Mouse (Mus musculus): ENCODE data around the gene Rab17. TPM values are rescaled to one million over a fixed set of nuclear protein-coding genes. Genes with fewer than 3 reads are reported as not detected.

Rab17 gene
- polyA plus RNA-seq, 1 experiment from 2014 or later, result not detected

DNA sequence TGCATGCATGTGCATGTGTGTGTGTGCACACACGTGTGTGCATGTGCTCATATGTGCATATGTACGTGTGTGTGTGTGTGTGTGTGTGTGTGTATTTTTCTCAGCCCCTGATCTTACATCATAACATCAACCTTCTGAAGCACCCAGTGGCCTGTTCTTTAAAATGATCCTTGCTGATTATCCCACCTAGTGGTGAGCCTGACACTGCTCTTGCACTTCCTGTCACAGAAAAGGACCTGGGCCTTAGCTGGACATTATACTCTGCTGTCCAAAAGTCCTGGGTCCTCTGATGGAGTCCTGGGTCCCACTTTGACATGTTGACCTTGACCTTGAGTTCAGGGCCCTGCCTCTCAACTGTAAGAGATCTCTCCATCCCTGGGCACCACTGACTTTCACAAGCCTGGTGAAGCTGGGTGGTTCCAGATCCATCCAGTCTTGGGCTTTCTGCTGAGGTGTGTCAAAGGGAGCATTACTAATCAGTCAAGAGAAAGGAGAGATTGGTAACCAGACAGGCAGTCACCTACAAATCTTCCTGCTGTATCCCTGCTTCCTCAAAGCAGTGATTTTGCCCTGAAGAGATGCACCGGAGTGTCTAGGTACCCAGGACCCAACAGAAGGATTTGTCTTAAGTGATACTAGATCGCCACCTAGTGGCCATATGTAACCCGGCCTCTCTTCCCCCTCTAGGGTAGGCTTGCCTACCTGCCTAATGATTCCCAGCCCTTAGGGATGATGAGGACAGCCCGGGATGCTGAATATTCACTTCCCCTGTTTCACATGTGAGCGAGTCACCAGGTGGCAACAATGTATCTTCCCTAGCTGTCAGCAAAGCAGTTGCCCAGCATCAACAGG, 13.0 kb downstream of the Rab17 start:
- no peak overlapping the region for H3K27ac ChIP-seq (replicated peaks; ENCODE audit: low read depth, low read length)
- DNase-seq (peak; percentile 90), ATAC-seq (ENCODE audit: low FRiP score, low TSS enrichment) (no peak)
- H3K27me3 ChIP-seq (ENCODE audit: control insufficient read depth, insufficient read depth, low read length), result no peaks in the 10 kb centered on the region
- no peak overlapping the region for H3K4me2 ChIP-seq (ENCODE audit: low read length)
- no peaks in the 10 kb centered on the region for H3K4me1 ChIP-seq (ENCODE audit: control insufficient read depth, insufficient read depth, low read length)
- no peak overlapping the region for H3K9ac ChIP-seq (replicated peaks; ENCODE audit: low read length)
- H3K9me3 ChIP-seq (ENCODE audit: control insufficient read depth, low read length), result no peaks in the 10 kb centered on the region
- WGBS, result 35% methylated on average over 7 of the region's 7 CpGs
- H3K4me3 ChIP-seq (replicated peaks; ENCODE audit: low read depth, low read length), result no peak overlapping the region
- H3K36me3 ChIP-seq (ENCODE audit: control insufficient read depth, insufficient read depth, low read length), result no peaks in the 10 kb centered on the region

GRCm38 (mm10) chr1:90953688-90954087, 15.8 kb downstream of the Rab17 start:
- WGBS, result 73% methylated on average over 11 of the region's 11 CpGs
- no peak overlapping the region for H3K4me2 ChIP-seq (ENCODE audit: low read length)
- ATAC-seq (ENCODE audit: low FRiP score, low TSS enrichment) (no peak), DNase-seq (peak; percentile 29)
- no peaks in the 10 kb centered on the region for H3K36me3 ChIP-seq (ENCODE audit: control insufficient read depth, insufficient read depth, low read length)
- H3K27me3 ChIP-seq (ENCODE audit: control insufficient read depth, insufficient read depth, low read length), result no peaks in the 10 kb centered on the region
- no peak overlapping the region for H3K9ac ChIP-seq (replicated peaks; ENCODE audit: low read length)
- H3K4me3 ChIP-seq (replicated peaks; ENCODE audit: low read depth, low read length), result no peak overlapping the region
- no peaks in the 10 kb centered on the region for H3K9me3 ChIP-seq (ENCODE audit: control insufficient read depth, low read length)
- no peak overlapping the region for H3K27ac ChIP-seq (replicated peaks; ENCODE audit: low read depth, low read length)
- H3K4me1 ChIP-seq (ENCODE audit: control insufficient read depth, insufficient read depth, low read length), result no peaks in the 10 kb centered on the region

DNA sequence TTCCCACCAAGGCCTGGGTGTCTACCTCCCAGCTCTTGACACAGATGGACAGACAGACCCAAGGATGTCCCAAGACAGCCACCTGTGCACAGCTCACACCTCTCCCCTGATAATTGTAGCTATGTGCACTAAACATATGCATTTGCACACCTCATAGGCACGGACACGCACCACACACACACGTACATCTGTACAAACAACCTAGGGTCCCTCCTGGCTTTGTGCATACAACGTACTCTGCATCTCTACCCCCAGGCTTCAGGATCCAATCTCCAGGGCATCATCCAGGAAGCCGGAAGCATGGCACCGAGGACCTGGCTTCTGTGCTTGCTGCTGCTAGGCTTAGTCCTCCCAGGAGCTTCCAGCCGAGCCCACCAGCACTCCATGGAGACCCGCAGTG, 16.7 kb downstream of the Rab17 start, which contains the start of gene Prlh:
Gene Prlh, plus strand, starts transcription at position 301 of the 400 bp plus-strand sequence.
- no peaks in the 10 kb centered on the region for H3K27me3 ChIP-seq (ENCODE audit: control insufficient read depth, insufficient read depth, low read length)
- H3K4me2 ChIP-seq (ENCODE audit: low read length), result no peak within 1 kb of the TSS
- H3K9me3 ChIP-seq (ENCODE audit: control insufficient read depth, low read length), result no peaks in the 10 kb centered on the region
- H3K36me3 ChIP-seq (ENCODE audit: control insufficient read depth, insufficient read depth, low read length), result no peaks in the 10 kb centered on the region
- no peak within 1 kb of the TSS for H3K4me3 ChIP-seq (replicated peaks; ENCODE audit: low read depth, low read length)
- H3K27ac ChIP-seq (replicated peaks; ENCODE audit: low read depth, low read length), result no peak within 1 kb of the TSS
- no peak within 1 kb of the TSS for H3K9ac ChIP-seq (replicated peaks; ENCODE audit: low read length)
- H3K4me1 ChIP-seq (ENCODE audit: control insufficient read depth, insufficient read depth, low read length), result no peaks in the 10 kb centered on the region
- ATAC-seq (ENCODE audit: low FRiP score, low TSS enrichment) (no peak), DNase-seq (no peak)
- WGBS, result 81% methylated on average over 8 of the region's 8 CpGs

- Histone ChIP-seq H3K4me1 (ENCODE audit: control insufficient read depth, insufficient read depth, low read length) (no peaks in the 10 kb centered on the region), H3K27me3 (ENCODE audit: control insufficient read depth, insufficient read depth, low read length) (no peaks in the 10 kb centered on the region), H3K9ac (replicated peaks; ENCODE audit: low read length) (no peak overlapping the region), H3K9me3 (ENCODE audit: control insufficient read depth, low read length) (no peaks in the 10 kb centered on the region), H3K27ac (replicated peaks; ENCODE audit: low read depth, low read length) (no peak overlapping the region), H3K4me2 (ENCODE audit: low read length) (no peak overlapping the region), H3K4me3 (replicated peaks; ENCODE audit: low read depth, low read length) (no peak overlapping the region), H3K36me3 (ENCODE audit: control insufficient read depth, insufficient read depth, low read length) (no peaks in the 10 kb centered on the region)
- ATAC-seq (ENCODE audit: low FRiP score, low TSS enrichment) (no peak), DNase-seq (no peak)
- WGBS, result 82% methylated on average over 7 of the region's 7 CpGs
Observed at GRCm38 (mm10) chr1:90951670-90952069, 17.8 kb downstream of the Rab17 start.

DNA sequence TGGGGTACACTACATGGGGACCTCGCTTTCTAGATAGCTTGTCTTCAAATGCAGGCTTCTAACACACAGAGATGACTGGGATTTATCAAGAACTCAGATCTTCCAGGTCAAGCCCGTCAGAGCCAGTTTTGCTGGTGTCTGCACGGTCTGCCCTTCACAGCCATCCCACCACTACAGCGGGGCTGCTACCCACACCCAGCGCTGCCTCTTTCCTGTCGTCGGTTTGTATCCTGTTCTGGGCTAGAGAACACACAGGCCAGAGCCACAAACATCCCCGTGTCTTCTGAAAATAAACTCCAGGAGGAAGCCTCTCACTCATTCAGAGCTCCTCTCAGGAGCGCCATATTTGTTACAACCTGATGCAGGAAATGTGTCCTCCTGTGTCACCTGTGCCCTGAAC, 20.2 kb downstream of the Rab17 start:
- H3K4me2 ChIP-seq (ENCODE audit: low read length), result no peak overlapping the region
- H3K9ac ChIP-seq (replicated peaks; ENCODE audit: low read length), result no peak overlapping the region
- H3K27ac ChIP-seq (replicated peaks; ENCODE audit: low read depth, low read length), result no peak overlapping the region
- H3K36me3 ChIP-seq (ENCODE audit: control insufficient read depth, insufficient read depth, low read length), result no peaks in the 10 kb centered on the region
- 75% methylated on average over 9 of the region's 9 CpGs for WGBS
- no peaks in the 10 kb centered on the region for H3K9me3 ChIP-seq (ENCODE audit: control insufficient read depth, low read length)
- no peak overlapping the region for H3K4me3 ChIP-seq (replicated peaks; ENCODE audit: low read depth, low read length)
- ATAC-seq (ENCODE audit: low FRiP score, low TSS enrichment), result no peak
- no peaks in the 10 kb centered on the region for H3K27me3 ChIP-seq (ENCODE audit: control insufficient read depth, insufficient read depth, low read length)
- DNase-seq, result no peak
- H3K4me1 ChIP-seq (ENCODE audit: control insufficient read depth, insufficient read depth, low read length), result no peaks in the 10 kb centered on the region

- Histone ChIP-seq H3K36me3 (ENCODE audit: control insufficient read depth, insufficient read depth, low read length) (no peaks in the 10 kb centered on the region), H3K27me3 (ENCODE audit: control insufficient read depth, insufficient read depth, low read length) (no peaks in the 10 kb centered on the region), H3K9me3 (ENCODE audit: control insufficient read depth, low read length) (no peaks in the 10 kb centered on the region), H3K4me2 (ENCODE audit: low read length) (no peak overlapping the region), H3K27ac (replicated peaks; ENCODE audit: low read depth, low read length) (no peak overlapping the region), H3K9ac (replicated peaks; ENCODE audit: low read length) (no peak overlapping the region), H3K4me1 (ENCODE audit: control insufficient read depth, insufficient read depth, low read length) (no peaks in the 10 kb centered on the region), H3K4me3 (replicated peaks; ENCODE audit: low read depth, low read length) (no peak overlapping the region)
- DNase-seq (no peak), ATAC-seq (ENCODE audit: low FRiP score, low TSS enrichment) (no peak)
- WGBS, result 79% methylated on average over 2 of the region's 2 CpGs
Observed at GRCm38 (mm10) chr1:90947252-90947651, 22.2 kb downstream of the Rab17 start.

DNA sequence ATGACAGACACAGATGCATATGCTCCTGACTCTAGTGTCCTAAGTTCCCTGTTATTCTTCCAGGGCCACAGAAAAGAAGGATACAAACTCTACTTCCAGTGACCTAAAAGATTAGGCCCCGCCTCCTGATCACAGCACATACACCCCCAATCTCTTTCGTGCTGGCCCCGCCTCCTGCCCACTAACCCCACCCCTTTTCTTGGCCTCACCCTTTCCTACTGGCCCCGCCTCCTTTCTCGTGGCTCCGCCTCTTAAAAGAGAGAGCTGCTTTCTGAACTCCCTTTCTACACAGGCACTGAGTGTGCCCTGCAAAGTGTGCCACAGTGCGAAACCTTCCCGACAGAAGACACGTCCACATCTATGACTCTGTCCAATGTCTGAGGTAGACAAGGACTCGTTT, 24.3 kb downstream of the Rab17 start:
- Histone ChIP-seq H3K9ac (replicated peaks; ENCODE audit: low read length) (no peak overlapping the region), H3K4me3 (replicated peaks; ENCODE audit: low read depth, low read length) (no peak overlapping the region), H3K4me2 (ENCODE audit: low read length) (no peak overlapping the region), H3K36me3 (ENCODE audit: control insufficient read depth, insufficient read depth, low read length) (no peaks in the 10 kb centered on the region), H3K27me3 (ENCODE audit: control insufficient read depth, insufficient read depth, low read length) (no peaks in the 10 kb centered on the region), H3K4me1 (ENCODE audit: control insufficient read depth, insufficient read depth, low read length) (no peaks in the 10 kb centered on the region), H3K27ac (replicated peaks; ENCODE audit: low read depth, low read length) (no peak overlapping the region), H3K9me3 (ENCODE audit: control insufficient read depth, low read length) (no peaks in the 10 kb centered on the region)
- DNase-seq (no peak), ATAC-seq (ENCODE audit: low FRiP score, low TSS enrichment) (no peak)
- 43% methylated on average over 10 of the region's 10 CpGs for WGBS

- Histone ChIP-seq H3K4me3 (replicated peaks; ENCODE audit: low read depth, low read length) (no peak overlapping the region), H3K36me3 (ENCODE audit: control insufficient read depth, insufficient read depth, low read length) (no peaks in the 10 kb centered on the region), H3K27ac (replicated peaks; ENCODE audit: low read depth, low read length) (no peak overlapping the region), H3K9me3 (ENCODE audit: control insufficient read depth, low read length) (no peaks in the 10 kb centered on the region), H3K27me3 (ENCODE audit: control insufficient read depth, insufficient read depth, low read length) (no peaks in the 10 kb centered on the region), H3K4me2 (ENCODE audit: low read length) (no peak overlapping the region), H3K9ac (replicated peaks; ENCODE audit: low read length) (no peak overlapping the region), H3K4me1 (ENCODE audit: control insufficient read depth, insufficient read depth, low read length) (no peaks in the 10 kb centered on the region)
- no peak for ATAC-seq (ENCODE audit: low FRiP score, low TSS enrichment)
- WGBS, result 87% methylated on average over 4 of the region's 4 CpGs
- DNase-seq, result no peak
Observed at GRCm38 (mm10) chr1:90939980-90940379, 29.5 kb downstream of the Rab17 start.

- WGBS, result 67% methylated on average over 9 of the region's 9 CpGs
- no peak overlapping the region for H3K9ac ChIP-seq (replicated peaks; ENCODE audit: low read length)
- no peaks in the 10 kb centered on the region for H3K9me3 ChIP-seq (ENCODE audit: control insufficient read depth, low read length)
- no peaks in the 10 kb centered on the region for H3K36me3 ChIP-seq (ENCODE audit: control insufficient read depth, insufficient read depth, low read length)
- no peaks in the 10 kb centered on the region for H3K27me3 ChIP-seq (ENCODE audit: control insufficient read depth, insufficient read depth, low read length)
- no peak overlapping the region for H3K4me2 ChIP-seq (ENCODE audit: low read length)
- ATAC-seq (ENCODE audit: low FRiP score, low TSS enrichment) (no peak), DNase-seq (no peak)
- no peak overlapping the region for H3K27ac ChIP-seq (replicated peaks; ENCODE audit: low read depth, low read length)
- no peak overlapping the region for H3K4me3 ChIP-seq (replicated peaks; ENCODE audit: low read depth, low read length)
- no peaks in the 10 kb centered on the region for H3K4me1 ChIP-seq (ENCODE audit: control insufficient read depth, insufficient read depth, low read length)
Observed at GRCm38 (mm10) chr1:90936990-90937389, 32.5 kb downstream of the Rab17 start.
